Mouse (Mus musculus) CH12F3 (cell line): ENCODE results near the gene Vmn1r165.
"Not testable (repeated sequence)": the region's sequence is repeated elsewhere in the genome, so short reads cannot be mapped to it uniquely, and the experiment has no call there.

Source experiments
- in situ Hi-C: fragments of 300-500 bp; cut with MboI; formaldehyde crosslinking; loops from 2 replicates; pipeline ENCODE4 v1.14.3; 2020; ENCODE audit warnings: low sequenced_read_pairs

Gene Vmn1r165

GRCm38 (mm10) chr7:23217032-23217431 is at the start of gene Vmn1r165:
Gene Vmn1r165, plus strand, starts transcription at chr7:23217332.
- in situ Hi-C loops = not testable (repeated sequence)

GRCm38 (mm10) chr7:23251582-23251981 is 34.5 kb downstream of the Vmn1r165 start, which contains the start of gene Vmn1r166:
Gene Vmn1r166, minus strand, starts transcription at chr7:23251682.
- in situ Hi-C loops = not testable (repeated sequence)
